Mouse (Mus musculus) intestine, postnatal 0 days (tissue): ENCODE data around the gene Sox30. TPM values are rescaled to one million over a fixed set of nuclear protein-coding genes. Genes with fewer than 3 reads are reported as not detected.
A peak's percentile ranks its signal among the peaks of the same experiment; 100 is the strongest.

Source experiments
- ATAC-seq: fragments of 200-750 bp; cut with Nextera tagmentation; 2 replicates; pipeline ENCODE4 v1.8.0; 2017; ENCODE audit warnings: mild to moderate bottlenecking, moderate TSS enrichment, moderate library complexity
- H3K27ac ChIP-seq: fragments of 300-500 bp; sonication (generic); 2 replicates; pipeline ENCODE4 v1.5.1; 2014; ENCODE audit warnings: mild to moderate bottlenecking, low read depth, low read length, moderate library complexity
- H3K27me3 ChIP-seq: fragments of 300-500 bp; sonication (generic); replicated peaks from 2 replicates; pipeline ENCODE4 v1.6.1; 2014; ENCODE audit warnings: low read length, mixed read lengths; ENCODE audit not compliant: control insufficient read depth, insufficient read depth
- H3K36me3 ChIP-seq: fragments of 300-500 bp; sonication (generic); 2 replicates; pipeline ENCODE4 v1.6.1; 2014; ENCODE audit warnings: mild to moderate bottlenecking, moderate library complexity; ENCODE audit not compliant: control insufficient read depth, insufficient read depth
- H3K4me1 ChIP-seq: fragments of 300-500 bp; sonication (generic); replicated peaks from 2 replicates; pipeline ENCODE4 v1.6.1; 2014; ENCODE audit warnings: antibody characterized with exemption, low read length, mixed read lengths; ENCODE audit not compliant: control insufficient read depth, insufficient read depth
- H3K4me2 ChIP-seq: fragments of 300-500 bp; sonication (generic); replicated peaks from 2 replicates; pipeline ENCODE4 v1.6.1; 2014; ENCODE audit warnings: low read depth, mild to moderate bottlenecking, moderate library complexity
- H3K4me3 ChIP-seq: fragments of 300-500 bp; sonication (generic); 2 replicates; pipeline ENCODE4 v1.5.1; 2014; ENCODE audit warnings: low read depth, low read length
- H3K9ac ChIP-seq: fragments of 300-500 bp; sonication (generic); 2 replicates; pipeline ENCODE4 v1.6.1; 2014; ENCODE audit warnings: mild to moderate bottlenecking, low read depth, low read length
- H3K9me3 ChIP-seq: fragments of 300-500 bp; sonication (generic); 2 replicates; pipeline ENCODE4 v1.6.1; 2016; ENCODE audit warnings: mixed run types; ENCODE audit not compliant: control insufficient read depth
- CTCF ChIP-seq: sonication (generic); IDR thresholded peaks from 2 replicates; pipeline ENCODE4 v1.5.1; 2016; ENCODE audit warnings: low read depth, mild to moderate bottlenecking, control low read depth, antibody characterized with exemption, moderate library complexity
- WGBS: fragments of 180-500 bp; shearing (Covaris S2); extraction: QIAGEN DNeasy Blood & Tissue Kit; methylation state at CpG from one replicate; pipeline ENCODE4 v1.1.7; 2014; 5-methylcytosine and 5-hydroxymethylcytosine counted together
- polyA plus RNA-seq: library from polyadenylated mRNA; unstranded; fragments of >200 nt; fragmentation: Nextera tagmentation; extraction: Ambion mirVana; gene quantifications from 2 replicates; pipeline ENCODE4 v1.2.1, GENCODE M21; 2015

The Sox30 gene
- polyA plus RNA-seq, 1 experiment from 2014 or later, result 0.16 TPM

GRCm38 (mm10) chr11:46058916-46059315 lies 78.8 kb downstream of the Sox30 start:
- no peak for TF ChIP-seq CTCF
- H3K27me3 ChIP-seq, result peaks cover 21% of the 10 kb centered on the region
- H3K9me3 ChIP-seq, result no peaks in the 10 kb centered on the region
- no peak overlapping the region for H3K4me3 ChIP-seq
- no peak overlapping the region for H3K9ac ChIP-seq
- no peak overlapping the region for H3K27ac ChIP-seq
- no peaks in the 10 kb centered on the region for H3K4me1 ChIP-seq
- ATAC-seq, result no peak
- WGBS, result 90% methylated on average over 4 of the region's 4 CpGs
- peaks cover 5% of the 10 kb centered on the region; the same call in 1 of the 2 replicates for H3K36me3 ChIP-seq
- no peak overlapping the region for H3K4me2 ChIP-seq

GRCm38 (mm10) chr11:46059887-46060650 lies 80.0 kb downstream of the Sox30 start:
- ATAC-seq, result no peak
- peaks cover 21% of the 10 kb centered on the region for H3K27me3 ChIP-seq
- H3K36me3 ChIP-seq, result peaks cover 5% of the 10 kb centered on the region; the same call in 1 of the 2 replicates
- no peaks in the 10 kb centered on the region for H3K9me3 ChIP-seq
- no peak overlapping the region for H3K27ac ChIP-seq
- WGBS, result 71% methylated on average over 8 of the region's 8 CpGs
- H3K4me3 ChIP-seq, result no peak overlapping the region
- peak; percentile 48 for TF ChIP-seq CTCF
- no peak overlapping the region for H3K4me2 ChIP-seq
- H3K9ac ChIP-seq, result no peak overlapping the region
- no peaks in the 10 kb centered on the region for H3K4me1 ChIP-seq

- Histone ChIP-seq H3K27ac (no peak overlapping the region), H3K4me1 (no peaks in the 10 kb centered on the region), H3K9ac (no peak overlapping the region), H3K4me2 (no peak overlapping the region), H3K4me3 (no peak overlapping the region), H3K27me3 (peaks cover 16% of the 10 kb centered on the region), H3K9me3 (no peaks in the 10 kb centered on the region), H3K36me3 (peaks cover 5% of the 10 kb centered on the region; the same call in 1 of the 2 replicates)
- no peak for ATAC-seq
- no peak for TF ChIP-seq CTCF
- WGBS, result 70% methylated on average over 5 of the region's 5 CpGs
Measured at GRCm38 (mm10) chr11:46060651-46061020, 80.5 kb downstream of the Sox30 start.

GRCm38 (mm10) chr11:46061776-46062445 lies 81.8 kb downstream of the Sox30 start:
- no peaks in the 10 kb centered on the region for H3K4me1 ChIP-seq
- H3K9ac ChIP-seq, result no peak overlapping the region
- ATAC-seq, result no peak
- no peak for TF ChIP-seq CTCF
- H3K27ac ChIP-seq, result no peak overlapping the region
- no peaks in the 10 kb centered on the region for H3K9me3 ChIP-seq
- no peak overlapping the region for H3K4me3 ChIP-seq
- peaks cover 5% of the 10 kb centered on the region; the same call in 1 of the 2 replicates for H3K36me3 ChIP-seq
- H3K27me3 ChIP-seq, result 0 out of 2 replicates have a peak, but pooled peaks cover 4% of the 10 kb centered on the region
- H3K4me2 ChIP-seq, result no peak overlapping the region
- 47% methylated on average over 6 of the region's 6 CpGs for WGBS

- TF ChIP-seq CTCF, result no peak
- Histone ChIP-seq H3K4me3 (no peak overlapping the region), H3K27ac (peak overlapping the region; percentile 28; the same call in 1 of the 2 replicates), H3K9me3 (no peaks in the 10 kb centered on the region), H3K4me1 (no peaks in the 10 kb centered on the region), H3K36me3 (peaks cover 5% of the 10 kb centered on the region; the same call in 1 of the 2 replicates), H3K9ac (no peak overlapping the region), H3K4me2 (no peak overlapping the region), H3K27me3 (no peaks in the 10 kb centered on the region)
- 72% methylated on average over 4 of the region's 4 CpGs for whole genome bisulfite sequencing
- ATAC-seq, result no peak
Measured at GRCm38 (mm10) chr11:46062569-46062968, 82.5 kb downstream of the Sox30 start.

GRCm38 (mm10) chr11:46062993-46063731 lies 83.1 kb downstream of the Sox30 start:
- H3K27me3 ChIP-seq, result no peaks in the 10 kb centered on the region
- peaks cover 5% of the 10 kb centered on the region; the same call in 1 of the 2 replicates for H3K36me3 ChIP-seq
- TF ChIP-seq CTCF, result peak; percentile 47
- no peak overlapping the region for H3K9ac ChIP-seq
- 56% methylated on average over 9 of the region's 9 CpGs for WGBS
- no peak overlapping the region for H3K4me3 ChIP-seq
- ATAC-seq, result no peak
- no peaks in the 10 kb centered on the region for H3K9me3 ChIP-seq
- no peaks in the 10 kb centered on the region for H3K4me1 ChIP-seq
- H3K4me2 ChIP-seq, result no peak overlapping the region
- peak overlapping the region; percentile 28; the same call in 1 of the 2 replicates for H3K27ac ChIP-seq
